Mouse (Mus musculus) hindbrain, embryonic 13.5 days (tissue): Measurements from ENCODE around the gene Ccdc184. TPM values are rescaled to one million over a fixed set of nuclear protein-coding genes. Genes with fewer than 3 reads are reported as not detected.

Experiments used
- ATAC-seq: fragments of 200-750 bp; cut with Nextera tagmentation; 2 replicates; pipeline ENCODE4 v1.8.0; 2017; ENCODE audit warnings: moderate TSS enrichment; ENCODE audit not compliant: low FRiP score
- H3K27ac ChIP-seq: fragments of 300-500 bp; sonication (generic); 2 replicates; pipeline ENCODE4 v1.5.1; 2015; ENCODE audit warnings: inconsistent platforms, mild to moderate bottlenecking, moderate library complexity
- H3K27me3 ChIP-seq: fragments of 300-500 bp; sonication (generic); 2 replicates; pipeline ENCODE4 v1.6.1; 2015; ENCODE audit warnings: mild to moderate bottlenecking, inconsistent platforms
- H3K36me3 ChIP-seq: fragments of 300-500 bp; sonication (generic); 2 replicates; pipeline ENCODE4 v1.6.1; 2015; ENCODE audit warnings: mild to moderate bottlenecking, inconsistent platforms
- H3K4me1 ChIP-seq: fragments of 300-500 bp; sonication (generic); replicated peaks from 2 replicates; pipeline ENCODE4 v1.6.1; 2015; ENCODE audit warnings: inconsistent platforms
- H3K4me2 ChIP-seq: fragments of 300-500 bp; sonication (generic); 2 replicates; pipeline ENCODE4 v1.6.1; 2015; ENCODE audit warnings: inconsistent platforms, mild to moderate bottlenecking, moderate library complexity
- H3K4me3 ChIP-seq: fragments of 300-500 bp; sonication (generic); 2 replicates; pipeline ENCODE4 v1.5.1; 2015; ENCODE audit warnings: mild to moderate bottlenecking, inconsistent platforms
- H3K9ac ChIP-seq: fragments of 300-500 bp; sonication (generic); 2 replicates; pipeline ENCODE4 v1.6.1; 2015; ENCODE audit warnings: mild to moderate bottlenecking, inconsistent platforms
- H3K9me3 ChIP-seq: fragments of 300-500 bp; sonication (generic); 2 replicates; pipeline ENCODE4 v1.6.1; 2016; ENCODE audit warnings: inconsistent platforms
- WGBS: fragments of 180-500 bp; shearing (Covaris S2); methylation state at CpG from one replicate; pipeline ENCODE4 v1.1.7; 2015; 5-methylcytosine and 5-hydroxymethylcytosine counted together
- polyA plus RNA-seq: library from polyadenylated mRNA; unstranded; fragments of >200 nt; fragmentation: Nextera tagmentation; extraction: Ambion mirVana; gene quantifications from 2 replicates; pipeline ENCODE4 v1.2.1, GENCODE M21; 2015

Ccdc184 gene
- polyA plus RNA-seq, 1 experiment from 2014 or later = 55.6 TPM

DNA sequence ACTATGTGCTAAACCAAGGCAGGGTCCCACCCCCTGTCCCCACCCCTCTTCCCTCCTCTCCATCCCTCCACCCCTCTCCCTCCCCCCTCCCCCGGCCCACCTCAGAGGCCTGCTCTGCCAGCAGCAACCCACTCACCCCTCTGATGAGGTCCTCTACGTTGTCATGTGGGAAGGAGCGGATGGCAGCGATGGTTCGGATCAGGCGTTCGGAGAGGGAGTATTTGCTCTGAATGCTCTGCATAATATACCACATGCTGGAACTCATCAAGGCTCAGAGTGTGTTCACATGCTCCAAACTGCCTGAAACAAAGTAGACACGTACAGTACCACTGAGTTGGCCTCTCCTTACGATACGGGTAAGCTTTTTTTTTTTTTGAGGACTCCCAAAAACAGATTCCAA, 24.4 kb upstream of the Ccdc184 start:
- peaks cover 45% of the 10 kb centered on the region for H3K36me3 ChIP-seq
- no peak overlapping the region for H3K4me3 ChIP-seq
- no peak overlapping the region for H3K4me2 ChIP-seq
- H3K9ac ChIP-seq = no peak overlapping the region
- no peak for ATAC-seq
- WGBS = 82% methylated on average over 10 of the region's 10 CpGs
- H3K27ac ChIP-seq = no peak overlapping the region
- H3K4me1 ChIP-seq = peaks cover 16% of the 10 kb centered on the region
- no peaks in the 10 kb centered on the region for H3K9me3 ChIP-seq
- H3K27me3 ChIP-seq = no peaks in the 10 kb centered on the region

- peak overlapping the region; percentile 99 for H3K4me3 ChIP-seq
- peak overlapping the region; percentile 87 for H3K27ac ChIP-seq
- H3K9me3 ChIP-seq = no peaks in the 10 kb centered on the region
- 1% methylated on average over 36 of the region's 36 CpGs for WGBS
- peak overlapping the region; percentile 96 for H3K9ac ChIP-seq
- peak; percentile 29 for ATAC-seq
- peak overlapping the region; percentile 95 for H3K4me2 ChIP-seq
- H3K4me1 ChIP-seq = peaks cover 16% of the 10 kb centered on the region
- peaks cover 23% of the 10 kb centered on the region for H3K36me3 ChIP-seq
- no peaks in the 10 kb centered on the region for H3K27me3 ChIP-seq
Measured at GRCm38 (mm10) chr15:98144861-98145507, 22.0 kb upstream of the Ccdc184 start.

DNA sequence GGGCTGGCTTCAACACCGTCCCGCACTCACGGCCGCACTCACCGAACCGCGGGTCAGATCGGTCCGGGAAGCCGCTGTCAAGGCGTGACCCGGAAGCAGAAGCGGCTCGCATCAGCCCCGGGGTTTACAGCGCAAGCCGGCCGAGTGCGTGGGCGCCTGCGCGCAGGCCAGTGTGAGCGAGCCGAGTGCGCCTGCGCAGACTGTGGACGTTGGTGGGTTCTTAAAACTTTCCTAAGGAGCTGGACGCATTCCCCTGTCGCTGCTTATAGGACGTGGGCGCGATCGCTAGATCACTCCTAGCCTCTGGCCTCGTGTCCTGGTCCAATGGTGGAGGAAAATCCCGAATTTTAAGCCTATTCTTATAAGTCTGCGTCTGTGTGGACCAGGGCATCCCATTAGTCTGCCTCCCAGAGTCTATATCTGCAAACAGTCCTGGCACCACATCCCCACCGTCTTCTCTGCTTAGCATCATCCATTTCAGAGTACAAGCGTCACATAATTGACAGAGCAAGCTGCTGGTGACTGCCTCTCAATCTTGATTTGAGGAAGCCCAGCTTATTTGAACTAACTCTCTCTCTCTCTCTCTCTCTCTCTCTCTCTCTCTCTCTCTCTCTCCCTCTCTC, 21.3 kb upstream of the Ccdc184 start:
- no peaks in the 10 kb centered on the region for H3K9me3 ChIP-seq
- peak; percentile 97 for ATAC-seq
- peak overlapping the region; percentile 96 for H3K9ac ChIP-seq
- WGBS = 1% methylated on average over 38 of the region's 38 CpGs
- no peaks in the 10 kb centered on the region for H3K27me3 ChIP-seq
- H3K27ac ChIP-seq = peak overlapping the region; percentile 87
- peak overlapping the region; percentile 99 for H3K4me3 ChIP-seq
- H3K36me3 ChIP-seq = peaks cover 17% of the 10 kb centered on the region
- H3K4me2 ChIP-seq = peak overlapping the region; percentile 95
- H3K4me1 ChIP-seq = peaks cover 16% of the 10 kb centered on the region

GRCm38 (mm10) chr15:98148356-98148755, 18.6 kb upstream of the Ccdc184 start:
- ATAC-seq = no peak
- Histone ChIP-seq H3K27me3 (no peaks in the 10 kb centered on the region), H3K4me3 (no peak overlapping the region), H3K27ac (no peak overlapping the region), H3K9me3 (no peaks in the 10 kb centered on the region), H3K36me3 (no peaks in the 10 kb centered on the region), H3K9ac (no peak overlapping the region), H3K4me2 (no peak overlapping the region), H3K4me1 (peaks cover 16% of the 10 kb centered on the region)
- WGBS = 79% methylated on average over 3 of the region's 3 CpGs

DNA sequence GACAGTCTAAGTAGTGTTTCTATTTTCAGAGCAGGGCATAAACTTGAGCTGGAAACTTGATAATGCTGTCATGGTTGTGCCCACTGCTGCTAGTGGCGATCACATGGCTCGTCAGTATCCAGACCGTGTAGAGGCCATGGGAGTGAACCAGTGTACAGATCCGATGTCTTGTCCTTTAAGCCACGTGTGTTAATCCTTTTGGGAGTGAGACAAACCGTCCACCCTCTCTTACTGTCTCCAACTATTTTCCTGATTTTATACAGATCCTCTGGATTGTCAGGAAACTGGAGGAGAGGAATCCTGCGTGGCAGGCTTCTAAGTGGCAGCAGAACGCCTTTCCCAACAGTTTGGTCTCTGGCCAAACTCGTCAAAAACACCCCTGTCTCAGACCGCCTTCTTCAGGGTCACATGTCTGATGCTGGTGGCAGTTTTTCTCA, 17.8 kb upstream of the Ccdc184 start:
- Histone ChIP-seq H3K9ac (no peak overlapping the region), H3K27ac (no peak overlapping the region), H3K36me3 (no peaks in the 10 kb centered on the region), H3K9me3 (no peaks in the 10 kb centered on the region), H3K4me3 (no peak overlapping the region), H3K4me1 (peaks cover 14% of the 10 kb centered on the region), H3K27me3 (no peaks in the 10 kb centered on the region), H3K4me2 (no peak overlapping the region)
- no peak for ATAC-seq
- WGBS = 81% methylated on average over 10 of the region's 10 CpGs

DNA sequence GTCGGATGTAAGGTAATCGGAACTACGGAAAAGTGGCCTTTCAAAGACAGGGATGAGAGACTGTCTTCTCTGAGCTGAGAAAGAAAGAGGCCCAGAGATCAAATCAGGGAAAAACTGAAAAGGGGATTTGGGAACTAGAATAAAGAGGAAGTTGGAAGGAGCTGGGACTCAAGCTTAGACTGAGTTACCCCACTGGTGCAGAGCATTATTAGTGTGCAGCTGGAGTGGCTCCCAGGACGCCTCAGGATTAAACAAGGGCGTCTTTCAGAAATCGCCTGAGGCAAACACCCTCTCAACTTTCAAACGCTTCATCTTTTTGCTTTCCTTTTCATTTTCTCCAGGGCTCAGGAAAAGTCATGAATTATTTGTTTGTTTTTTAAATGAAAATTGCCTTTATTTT, 14.0 kb upstream of the Ccdc184 start:
- no peak for ATAC-seq
- Histone ChIP-seq H3K9ac (no peak overlapping the region), H3K27me3 (no peaks in the 10 kb centered on the region), H3K36me3 (no peaks in the 10 kb centered on the region), H3K4me2 (no peak overlapping the region), H3K4me3 (no peak overlapping the region), H3K9me3 (no peaks in the 10 kb centered on the region), H3K4me1 (no peaks in the 10 kb centered on the region), H3K27ac (no peak overlapping the region)
- 77% methylated on average over 7 of the region's 7 CpGs for WGBS

- Histone ChIP-seq H3K4me3 (no peak overlapping the region), H3K9me3 (no peaks in the 10 kb centered on the region), H3K27ac (no peak overlapping the region), H3K36me3 (no peaks in the 10 kb centered on the region), H3K4me2 (no peak overlapping the region), H3K4me1 (no peaks in the 10 kb centered on the region), H3K27me3 (no peaks in the 10 kb centered on the region), H3K9ac (no peak overlapping the region)
- WGBS = 39% methylated on average over 3 of the region's 3 CpGs
- no peak for ATAC-seq
Measured at GRCm38 (mm10) chr15:98153625-98154024, 13.3 kb upstream of the Ccdc184 start.

GRCm38 (mm10) chr15:98154146-98154545, 12.8 kb upstream of the Ccdc184 start:
- no peak overlapping the region for H3K4me2 ChIP-seq
- H3K27me3 ChIP-seq = no peaks in the 10 kb centered on the region
- H3K4me3 ChIP-seq = no peak overlapping the region
- H3K36me3 ChIP-seq = no peaks in the 10 kb centered on the region
- no peak overlapping the region for H3K9ac ChIP-seq
- 70% methylated on average over 4 of the region's 4 CpGs for WGBS
- H3K9me3 ChIP-seq = no peaks in the 10 kb centered on the region
- H3K27ac ChIP-seq = no peak overlapping the region
- H3K4me1 ChIP-seq = no peaks in the 10 kb centered on the region
- no peak for ATAC-seq

DNA sequence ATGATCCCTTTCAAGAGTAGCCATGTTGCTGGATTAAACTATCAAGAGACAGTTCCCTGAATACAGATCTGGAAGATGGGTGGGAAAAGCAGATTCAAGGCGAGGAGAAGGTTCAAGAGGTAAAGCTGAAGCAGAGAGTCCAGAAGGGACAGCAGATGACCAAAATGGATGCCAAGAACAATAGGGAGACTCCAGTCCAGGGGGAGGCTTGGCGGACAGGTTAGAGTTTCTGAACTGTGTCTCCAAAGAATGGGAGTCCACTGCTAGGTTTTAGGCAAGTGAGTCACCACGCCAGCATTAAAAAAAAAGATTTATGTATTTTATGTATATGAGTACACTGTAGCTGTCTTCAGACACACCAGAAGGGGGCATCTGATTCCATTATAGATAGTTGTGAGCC, 12.3 kb upstream of the Ccdc184 start:
- Histone ChIP-seq H3K4me2 (no peak overlapping the region), H3K36me3 (no peaks in the 10 kb centered on the region), H3K27ac (no peak overlapping the region), H3K27me3 (no peaks in the 10 kb centered on the region), H3K4me3 (no peak overlapping the region), H3K4me1 (no peaks in the 10 kb centered on the region), H3K9me3 (no peaks in the 10 kb centered on the region), H3K9ac (no peak overlapping the region)
- WGBS = 86% methylated on average over 3 of the region's 3 CpGs
- no peak for ATAC-seq

GRCm38 (mm10) chr15:98155272-98155671, 11.7 kb upstream of the Ccdc184 start:
- Histone ChIP-seq H3K36me3 (no peaks in the 10 kb centered on the region), H3K27me3 (no peaks in the 10 kb centered on the region), H3K4me3 (no peak overlapping the region), H3K4me1 (no peaks in the 10 kb centered on the region), H3K9me3 (no peaks in the 10 kb centered on the region), H3K9ac (no peak overlapping the region), H3K4me2 (no peak overlapping the region), H3K27ac (no peak overlapping the region)
- ATAC-seq = no peak
- 96% methylated on average over 5 of the region's 5 CpGs for WGBS

GRCm38 (mm10) chr15:98155944-98156343, 11.0 kb upstream of the Ccdc184 start:
- Histone ChIP-seq H3K9ac (no peak overlapping the region), H3K36me3 (no peaks in the 10 kb centered on the region), H3K4me2 (no peak overlapping the region), H3K27me3 (no peaks in the 10 kb centered on the region), H3K9me3 (no peaks in the 10 kb centered on the region), H3K4me3 (no peak overlapping the region), H3K4me1 (no peaks in the 10 kb centered on the region), H3K27ac (no peak overlapping the region)
- no peak for ATAC-seq
- 74% methylated on average over 4 of the region's 4 CpGs for WGBS

DNA sequence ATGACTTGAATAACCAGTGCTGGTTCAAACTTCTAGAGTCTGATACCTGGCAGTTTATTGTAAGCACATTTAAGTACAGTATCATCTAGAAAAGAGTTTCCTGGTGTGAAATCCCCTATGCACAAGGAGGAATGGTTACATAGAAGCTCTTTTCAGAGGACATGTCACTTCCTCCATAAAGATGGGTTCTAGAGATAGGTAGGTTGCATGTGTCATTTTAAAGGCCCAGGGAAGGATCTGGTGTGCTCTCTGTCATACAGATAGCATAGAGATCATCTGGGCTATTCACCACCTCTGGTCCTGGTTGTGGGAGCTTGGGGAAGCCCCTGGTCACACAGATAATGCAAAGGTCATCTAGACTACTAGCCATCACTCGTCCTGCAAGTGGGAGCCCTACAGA, 9.7 kb upstream of the Ccdc184 start:
- Histone ChIP-seq H3K4me3 (no peak overlapping the region), H3K27ac (no peak overlapping the region), H3K27me3 (no peaks in the 10 kb centered on the region), H3K4me1 (no peaks in the 10 kb centered on the region), H3K4me2 (no peak overlapping the region), H3K9ac (no peak overlapping the region), H3K36me3 (no peaks in the 10 kb centered on the region), H3K9me3 (no peaks in the 10 kb centered on the region)
- no peak for ATAC-seq
- WGBS = 75% methylated on average over 1 of the region's 1 CpGs
